Mouse (Mus musculus): Measurements from ENCODE around the gene Glce.

DNA sequence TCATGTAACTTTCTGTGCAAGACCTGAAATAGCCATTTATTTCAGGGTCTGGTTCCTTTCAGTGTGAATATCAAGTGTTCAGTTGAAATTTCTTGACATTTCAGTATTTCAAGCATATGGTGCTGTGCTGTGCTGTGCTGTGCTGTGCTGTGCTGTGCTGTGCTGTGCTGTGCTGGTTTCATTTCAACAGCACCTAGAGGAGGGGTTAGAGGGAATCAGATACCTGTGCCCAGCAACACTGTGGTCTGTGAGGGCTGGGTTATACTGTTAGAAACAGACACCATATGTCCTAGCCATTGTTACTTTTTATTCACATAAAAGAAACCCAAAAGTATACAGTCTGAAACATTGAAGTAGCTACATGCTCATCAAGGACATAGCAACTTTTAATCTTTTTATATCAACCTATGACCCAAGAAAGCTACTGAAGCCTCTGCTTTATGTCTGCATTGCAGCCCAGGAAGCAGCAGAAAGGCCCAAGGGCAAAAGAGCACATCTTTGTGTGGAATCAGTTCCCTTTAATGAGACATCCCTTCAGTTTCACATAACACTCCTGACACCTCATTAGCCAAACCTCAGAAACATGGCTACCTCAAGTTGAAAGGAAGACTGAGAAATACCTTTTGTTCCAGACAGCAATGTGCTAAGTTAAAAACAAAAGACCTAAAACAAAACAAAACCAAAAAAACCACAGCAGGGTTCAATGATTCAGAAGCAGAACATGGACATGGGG, 42.3 kb downstream of the Glce start:
- no peak for TF ChIP-seq POLR2A (IDR thresholded peaks at IDR 0.05; ENCODE audit: borderline replicate concordance, control insufficient read depth, low read depth, low read length)
- no peak for TF ChIP-seq CTCF (IDR thresholded peaks at IDR 0.05; ENCODE audit: control insufficient read depth, insufficient read depth, low read length)
